Mouse (Mus musculus) CH12.LX (cell line): ENCODE measurements around the gene Entpd7. TPM values are rescaled to one million over a fixed set of nuclear protein-coding genes. Genes with fewer than 3 reads are reported as not detected.

Experiments
- DNase-seq: peaks from one replicate; pipeline ENCODE4 v3.0.0-alpha.2; 2013; ENCODE audit errors: extremely low read depth
- H3K27ac ChIP-seq: 2 replicates; pipeline ENCODE4 v1.5.1; 2012; ENCODE audit warnings: low read depth, mild to moderate bottlenecking, control low read depth, moderate library complexity; ENCODE audit not compliant: insufficient read depth
- H3K27me3 ChIP-seq: replicated peaks from 2 replicates; pipeline ENCODE3; 2012; ENCODE audit warnings: inconsistent platforms
- H3K36me3 ChIP-seq, 2 experiments: replicated peaks in 1 of 2; 2 replicates each; pipeline versions ENCODE3 to v1.6.1; 2012; ENCODE audit warnings: inconsistent platforms in 1 of 2, low read length in 1 of 2, mild to moderate bottlenecking in 1 of 2, mixed read lengths in 1 of 2, moderate library complexity in 1 of 2; ENCODE audit not compliant: control insufficient read depth in 1 of 2, insufficient read depth in 1 of 2
- H3K4me1 ChIP-seq, 2 experiments: 2 replicates each; pipeline ENCODE4 v1.6.1; 2012; ENCODE audit warnings: inconsistent platforms in 1 of 2, moderate library complexity in 1 of 2; ENCODE audit not compliant: insufficient read depth in 2 of 2, control insufficient read depth in 1 of 2
- H3K4me2 ChIP-seq: 2 replicates; pipeline ENCODE4 v1.6.1; 2012; ENCODE audit warnings: low read depth, mild to moderate bottlenecking, control low read depth; ENCODE audit not compliant: poor library complexity, insufficient read depth, severe bottlenecking
- H3K4me3 ChIP-seq, 3 experiments: fragments of 150-350 bp in 1 of 3; sonication (generic) in 1 of 3; replicated peaks in 1 of 3; 2 replicates each; pipeline versions ENCODE3 to v1.5.1; 2011 to 2012; ENCODE audit warnings: low read depth in 2 of 3, low read length in 2 of 3, mild to moderate bottlenecking in 2 of 3, moderate library complexity in 2 of 3, control low read depth in 1 of 3, improper control_type of control experiment in 1 of 3, inconsistent platforms in 1 of 3, mixed read lengths in 1 of 3; ENCODE audit not compliant: poor library complexity in 1 of 3
- H3K79me2 ChIP-seq: replicated peaks from 2 replicates; pipeline ENCODE4 v1.6.1; 2012; ENCODE audit warnings: mild to moderate bottlenecking, moderate library complexity; ENCODE audit not compliant: control insufficient read depth, poor library complexity, insufficient read depth, severe bottlenecking; ENCODE audit errors: extremely low read depth
- H3K9ac ChIP-seq: 2 replicates; pipeline ENCODE4 v1.6.1; 2012; ENCODE audit warnings: low read depth, mild to moderate bottlenecking, control low read depth, moderate library complexity; ENCODE audit not compliant: insufficient read depth
- H3K9me3 ChIP-seq: replicated peaks from 2 replicates; pipeline ENCODE3; 2012; ENCODE audit warnings: low read length, inconsistent platforms, mixed read lengths
- BHLHE40 ChIP-seq: IDR thresholded peaks from 2 replicates; pipeline ENCODE4 v1.6.1; 2011; ENCODE audit warnings: mild to moderate bottlenecking, low read depth, low read length, improper control_type of control experiment
- CHD1 ChIP-seq: IDR thresholded peaks from 2 replicates; pipeline ENCODE4 v1.6.1; 2012; ENCODE audit warnings: low read depth, low read length, improper control_type of control experiment, inconsistent platforms
- CHD2 ChIP-seq: IDR thresholded peaks from 2 replicates; pipeline ENCODE4 v1.6.1; 2011; ENCODE audit warnings: low read length, improper control_type of control experiment
- CTCF ChIP-seq, 2 experiments: IDR thresholded peaks in 1 of 2; conservative IDR thresholded peaks in 1 of 2; 2 replicates each; pipeline ENCODE4 v1.5.1; 2011 to 2012; ENCODE audit warnings: low read depth in 2 of 2, low read length in 2 of 2, improper control_type of control experiment in 1 of 2, inconsistent platforms in 1 of 2, mild to moderate bottlenecking in 1 of 2, moderate library complexity in 1 of 2
- ELF1 ChIP-seq: IDR thresholded peaks from 2 replicates; pipeline ENCODE4 v1.6.1; 2014; ENCODE audit warnings: low read depth, mild to moderate bottlenecking, inconsistent platforms, low read length, improper control_type of control experiment
- ETS1 ChIP-seq: conservative IDR thresholded peaks from 2 replicates; pipeline ENCODE4 v1.6.1; 2012; ENCODE audit warnings: low read depth, mild to moderate bottlenecking, inconsistent platforms, low read length, improper control_type of control experiment, moderate library complexity
- GABPA ChIP-seq: IDR thresholded peaks from 2 replicates; pipeline ENCODE4 v1.6.1; 2012; ENCODE audit warnings: low read depth, low read length, improper control_type of control experiment, inconsistent platforms; ENCODE audit not compliant: insufficient replicate concordance
- JUND ChIP-seq: conservative IDR thresholded peaks from 2 replicates; pipeline ENCODE4 v1.6.1; 2011; ENCODE audit warnings: low read depth, low read length, improper control_type of control experiment
- MAFK ChIP-seq: IDR thresholded peaks from 2 replicates; pipeline ENCODE4 v1.6.1; 2011; ENCODE audit warnings: low read length, improper control_type of control experiment; ENCODE audit not compliant: insufficient replicate concordance
- MAZ ChIP-seq: IDR thresholded peaks from 2 replicates; pipeline ENCODE4 v1.6.1; 2012; ENCODE audit warnings: low read depth, mild to moderate bottlenecking, inconsistent platforms, low read length, improper control_type of control experiment, moderate library complexity
- MXI1 ChIP-seq: IDR thresholded peaks from 2 replicates; pipeline ENCODE4 v1.6.1; 2011; ENCODE audit warnings: mild to moderate bottlenecking, low read depth, low read length, improper control_type of control experiment
- MYC ChIP-seq: IDR thresholded peaks from 2 replicates; pipeline ENCODE4 v1.6.1; 2011; ENCODE audit warnings: low read depth, mild to moderate bottlenecking, improper control_type of control experiment, low read length
- NELFE ChIP-seq: IDR thresholded peaks from 2 replicates; pipeline ENCODE4 v1.6.1; 2011; ENCODE audit warnings: low read depth, low read length, improper control_type of control experiment
- POLR2A ChIP-seq: IDR thresholded peaks from 2 replicates; pipeline ENCODE4 v1.6.1; 2011; ENCODE audit warnings: low read depth, mild to moderate bottlenecking, improper control_type of control experiment, low read length
- POLR2AphosphoS2 ChIP-seq: IDR thresholded peaks from 2 replicates; pipeline ENCODE4 v1.6.1; 2011; ENCODE audit warnings: low read depth, low read length, improper control_type of control experiment
- RAD21 ChIP-seq: IDR thresholded peaks from 2 replicates; pipeline ENCODE4 v1.6.1; 2011; ENCODE audit warnings: low read depth, mild to moderate bottlenecking, low read length, improper control_type of control experiment, moderate library complexity
- RCOR1 ChIP-seq: conservative IDR thresholded peaks from 2 replicates; pipeline ENCODE4 v1.6.1; 2012; ENCODE audit warnings: low read depth, mild to moderate bottlenecking, inconsistent platforms, low read length, improper control_type of control experiment
- SIN3A ChIP-seq: IDR thresholded peaks from 2 replicates; pipeline ENCODE4 v1.6.1; 2012; ENCODE audit warnings: low read length, improper control_type of control experiment, inconsistent platforms
- TBP ChIP-seq: conservative IDR thresholded peaks from 2 replicates; pipeline ENCODE4 v1.6.1; 2011; ENCODE audit warnings: low read depth, low read length, improper control_type of control experiment
- TCF12 ChIP-seq: IDR thresholded peaks from 2 replicates; pipeline ENCODE4 v1.6.1; 2014; ENCODE audit warnings: low read depth, mild to moderate bottlenecking, inconsistent platforms, low read length, improper control_type of control experiment
- UBTF ChIP-seq: IDR thresholded peaks from 2 replicates; pipeline ENCODE4 v1.6.1; 2012; ENCODE audit warnings: low read depth, mild to moderate bottlenecking, inconsistent platforms, low read length, improper control_type of control experiment, moderate library complexity
- USF1 ChIP-seq: IDR thresholded peaks from 2 replicates; pipeline ENCODE4 v1.6.1; 2014; ENCODE audit warnings: low read depth, mild to moderate bottlenecking, inconsistent platforms, low read length, improper control_type of control experiment
- ZC3H11A ChIP-seq: IDR thresholded peaks from 2 replicates; pipeline ENCODE4 v1.6.1; 2012; ENCODE audit warnings: low read depth, mild to moderate bottlenecking, inconsistent platforms, low read length, improper control_type of control experiment
- dilution Hi-C: fragments of 300-500 bp; cut with MboI; formaldehyde crosslinking; loops from 2 replicates; pipeline ENCODE4 v1.14.3; 2020; ENCODE audit warnings: low sequenced_read_pairs; ENCODE audit not compliant: extremely low pct_unique_long_range_greater_than_20kb, extremely low pct_ligation_motif_present
- in situ Hi-C: fragments of 300-500 bp; cut with MboI; formaldehyde crosslinking; loops from 3 replicates; pipeline ENCODE4 v1.14.3; 2019; ENCODE audit warnings: low sequenced_read_pairs, low pct_ligation_motif_present, low pct_unique_long_range_greater_than_20kb, mixed read lengths
- polyA plus RNA-seq: library from polyadenylated mRNA; unstranded; fragments of >175 nt; gene quantifications from 2 replicates; pipeline ENCODE4 v1.2.1, GENCODE M21; 2012; ENCODE audit warnings: low read depth; ENCODE audit not compliant: insufficient read length
- total RNA-seq, 2 experiments: library from RNA; depleted of rRNA; stranded (reverse); fragments of 300-350 nt in 1 of 2; fragments of >200 nt in 1 of 2; gene quantifications; 2 replicates each; pipeline ENCODE4 v1.2.3; 2012 to 2014

Entpd7 gene
- total and polyA plus RNA-seq, 3 experiments, result 2.7 to 6.0 (median 4.0) TPM

DNA sequence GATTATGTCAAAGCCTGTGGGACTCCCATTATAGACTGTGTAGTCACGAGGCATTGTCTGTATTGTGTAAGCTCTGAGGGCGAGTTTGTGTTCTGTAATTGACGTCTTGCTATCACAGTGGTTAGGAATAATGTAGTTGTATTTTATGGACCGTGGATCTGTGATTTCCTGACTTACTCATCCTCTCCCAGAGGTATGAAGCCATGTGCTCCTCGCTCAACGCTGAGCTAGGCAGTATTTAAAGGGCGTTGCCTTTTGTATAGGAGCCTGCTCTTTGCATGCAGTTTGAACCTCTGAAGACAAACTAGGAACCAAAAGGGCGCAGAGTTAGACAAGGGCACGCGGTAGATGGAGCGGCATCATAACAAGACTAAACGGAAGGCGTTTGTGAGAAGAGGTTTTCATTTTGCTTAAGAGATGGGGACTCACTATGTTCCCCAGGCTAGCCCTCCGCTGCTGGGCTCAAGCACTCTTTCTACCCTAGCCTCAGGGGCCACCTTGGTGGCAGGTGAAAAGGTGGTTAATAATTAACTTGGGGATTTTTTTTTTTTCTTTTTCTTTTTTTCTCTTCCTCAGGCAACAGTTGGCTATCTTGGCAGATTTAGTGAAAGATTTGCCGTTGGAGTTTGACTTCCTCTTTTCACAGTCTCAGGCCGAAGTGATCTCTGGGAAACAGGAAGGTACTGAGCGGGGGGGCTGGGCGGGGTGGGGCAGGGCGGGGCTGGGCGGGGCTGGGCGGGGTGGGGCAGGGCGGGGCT is 21.9 kb downstream of the Entpd7 start (continued):
- TF ChIP-seq RCOR1 (0 out of 2 replicates have a peak, but pooled peaks have one; percentile 61), BHLHE40 (no peak; the same call in 1 of the 2 replicates), GABPA (no peak), MAZ (peak; percentile 78; the same call in 1 of the 2 replicates), NELFE (peak; percentile 76), MYC (peak; percentile 92), MAFK (peak; percentile 84), ZC3H11A (no peak), CTCF (conservative IDR thresholded peaks at IDR 0.05 in 1 of 2, IDR thresholded peaks at IDR 0.05 in 1 of 2; ENCODE audit: low read depth in 2 of 2, low read length in 2 of 2) (no peak), TBP (peak; percentile 75), RAD21 (no peak)

GRCm38 (mm10) chr19:43711971-43712370 is 22.5 kb downstream of the Entpd7 start:
- no peak overlapping the region for H3K4me3 ChIP-seq
- dilution Hi-C loops (no loop called here), in situ Hi-C loops (loop anchor here (5.0 kb wide), 1 partner anchor 35 kb away; no protein-coding TSS in a partner anchor)
- H3K4me2 ChIP-seq, result no peak overlapping the region
- peaks cover 10 to 35% of the 10 kb centered on the region in 2 experiments for H3K4me1 ChIP-seq
- H3K27ac ChIP-seq, result no peak overlapping the region
- DNase-seq, result no peak
- no peaks in the 10 kb centered on the region for H3K27me3 ChIP-seq
- H3K9ac ChIP-seq, result no peak overlapping the region
- H3K9me3 ChIP-seq, result no peaks in the 10 kb centered on the region
- no peaks in the 10 kb centered on the region for H3K79me2 ChIP-seq
- no peak for TF ChIP-seq USF1
- TF ChIP-seq POLR2AphosphoS2, result no peak
- no peak for TF ChIP-seq NELFE
- TF ChIP-seq MYC, result no peak
- no peak for TF ChIP-seq TBP
- TF ChIP-seq CHD1, result no peak
- TF ChIP-seq SIN3A, result no peak
- TF ChIP-seq JUND, result no peak
- TF ChIP-seq CHD2, result no peak
- no peak for TF ChIP-seq MXI1
- no peak for TF ChIP-seq ELF1
- TF ChIP-seq TCF12, result no peak
- TF ChIP-seq ZC3H11A, result no peak
- TF ChIP-seq CTCF (conservative IDR thresholded peaks at IDR 0.05 in 1 of 2, IDR thresholded peaks at IDR 0.05 in 1 of 2; ENCODE audit: low read depth in 2 of 2, low read length in 2 of 2), result no peak
- TF ChIP-seq MAZ, result no peak
- TF ChIP-seq ETS1, result no peak
- no peak for TF ChIP-seq UBTF
- no peak for TF ChIP-seq POLR2A
- peaks cover 5 to 45% of the 10 kb centered on the region in 2 experiments for H3K36me3 ChIP-seq
